In genomic region chr8:9772519-9772840, GRCm38 (mm10) we compare ENCODE assay signal across 8 mouse cellular contexts. TPM values are rescaled to one million over a fixed set of nuclear protein-coding genes. Genes with fewer than 3 reads are reported as not detected.
DNase-seq lines count a peak whose midpoint lies in the region; ATAC-seq lines count a peak whose summit lies in the region.

No protein-coding gene starts in this region.

- WGBS in liver, embryonic 11.5 days, result 14% methylated on average over 6 of the region's 6 CpGs
- WGBS in forebrain, embryonic 11.5 days, result 4% methylated on average over 6 of the region's 6 CpGs
- WGBS in midbrain, embryonic 15.5 days, result under 1% methylated on average over 6 of the region's 6 CpGs

- no peak overlapping the region for H3K4me3 ChIP-seq in liver, embryonic 11.5 days (ENCODE audit: low read depth, low read length)
- peak overlapping the region; percentile 59 for H3K4me3 ChIP-seq in forebrain, embryonic 11.5 days (ENCODE audit: low read depth, low read length)
- peak overlapping the region; percentile 73 for H3K4me3 ChIP-seq in midbrain, embryonic 15.5 days

- H3K9me3 ChIP-seq in liver, embryonic 11.5 days (ENCODE audit: control insufficient read depth, low read length), result no peaks in the 10 kb centered on the region
- no peaks in the 10 kb centered on the region for H3K9me3 ChIP-seq in forebrain, embryonic 11.5 days (ENCODE audit: control insufficient read depth, low read length)
- H3K9me3 ChIP-seq in midbrain, embryonic 15.5 days, result no peaks in the 10 kb centered on the region

- H3K4me2 ChIP-seq in liver, embryonic 11.5 days, result peak overlapping the region; percentile 66
- peak overlapping the region; percentile 95 for H3K4me2 ChIP-seq in forebrain, embryonic 11.5 days (ENCODE audit: low read depth, low read length, severe bottlenecking)
- peak overlapping the region; percentile 95 for H3K4me2 ChIP-seq in midbrain, embryonic 15.5 days

- no peak for DNase-seq in liver, embryonic 11.5 days (ENCODE audit: low spot score)
- DNase-seq in liver, result no peak
- peak; percentile 65 for DNase-seq in forebrain, embryonic 11.5 days (ENCODE audit: low spot score)
- peak; percentile 32 for DNase-seq in layer of hippocampus, adult 8-10 months (ENCODE audit: low spot score in 2 of 2)
- DNase-seq in thymus, postnatal 4 days, result no peak
- no peak for DNase-seq in adrenal gland, postnatal 4 days (ENCODE audit: low spot score in 2 of 2)

- H3K27me3 ChIP-seq in liver, embryonic 11.5 days (replicated peaks; ENCODE audit: control insufficient read depth, insufficient read depth, low read length), result peaks cover 44% of the 10 kb centered on the region
- peaks cover 17% of the 10 kb centered on the region for H3K27me3 ChIP-seq in forebrain, embryonic 11.5 days (ENCODE audit: control insufficient read depth, insufficient read depth, low read length)
- no peaks in the 10 kb centered on the region for H3K27me3 ChIP-seq in midbrain, embryonic 15.5 days (replicated peaks)

- ATAC-seq in liver, embryonic 11.5 days (replicated peaks; ENCODE audit: low FRiP score), result no peak
- peak; percentile 47 for ATAC-seq in forebrain, embryonic 11.5 days (replicated peaks; ENCODE audit: low FRiP score)
- peak; percentile 87 for ATAC-seq in midbrain, embryonic 15.5 days (replicated peaks)
- ATAC-seq in monocyte, adult 5-6 weeks (replicated peaks; ENCODE audit: insufficient number of reproducible peaks, low FRiP score, low TSS enrichment, poor library complexity, severe bottlenecking), result no peak

- no peaks in the 10 kb centered on the region for H3K36me3 ChIP-seq in liver, embryonic 11.5 days (ENCODE audit: control insufficient read depth, insufficient read depth, low read length)
- H3K36me3 ChIP-seq in forebrain, embryonic 11.5 days (ENCODE audit: control insufficient read depth, insufficient read depth, low read length), result no peaks in the 10 kb centered on the region
- H3K36me3 ChIP-seq in midbrain, embryonic 15.5 days (replicated peaks), result no peaks in the 10 kb centered on the region

- no peak overlapping the region for H3K9ac ChIP-seq in liver, embryonic 11.5 days (ENCODE audit: low read depth, low read length)
- peak overlapping the region; percentile 58 for H3K9ac ChIP-seq in forebrain, embryonic 11.5 days (ENCODE audit: low read length)
- H3K9ac ChIP-seq in midbrain, embryonic 15.5 days, result peak overlapping the region; percentile 83

- no peaks in the 10 kb centered on the region for H3K4me1 ChIP-seq in liver, embryonic 11.5 days (replicated peaks; ENCODE audit: control insufficient read depth, insufficient read depth, low read length)
- H3K4me1 ChIP-seq in forebrain, embryonic 11.5 days (replicated peaks; ENCODE audit: control insufficient read depth, insufficient read depth, low read length), result peaks cover 2% of the 10 kb centered on the region; the same call in 1 of the 2 replicates
- peaks cover 18% of the 10 kb centered on the region for H3K4me1 ChIP-seq in midbrain, embryonic 15.5 days

- no peak overlapping the region for H3K27ac ChIP-seq in liver, embryonic 11.5 days (ENCODE audit: low read depth, low read length)
- no peak overlapping the region for H3K27ac ChIP-seq in forebrain, embryonic 11.5 days (ENCODE audit: low read depth, low read length)
- H3K27ac ChIP-seq in midbrain, embryonic 15.5 days, result peak overlapping the region; percentile 94

RNA-seq across cellular contexts. Expression of gene Fam155a, which starts 1.5 kb away (rescaled TPM):
- 0.16 and 0.41 TPM in 2 replicates for polyA plus RNA-seq in liver, embryonic 11.5 days (2014; fragmentation: Nextera tagmentation; extraction: Ambion mirVana)
- polyA plus RNA-seq in forebrain, embryonic 11.5 days (2014; fragmentation: Nextera tagmentation; extraction: Ambion mirVana), result 3.2 and 3.4 TPM in 2 replicates
- total RNA-seq in layer of hippocampus, adult 8-10 months (2022), result 100 to 1,000 TPM; 108 to 119 (median 115) TPM
- 32.8 and 34.1 TPM in 2 replicates for polyA plus RNA-seq in midbrain, embryonic 15.5 days (2015; fragmentation: Nextera tagmentation; extraction: Ambion mirVana)
- not detected in 3 replicates for total RNA-seq in monocyte, adult 5-6 weeks (2017)
- total RNA-seq in adrenal gland, postnatal 4 days (2021), result 10 to 100 TPM; 20.7 to 22.4 TPM

Comparison
In these comparisons a context has a peak if more than half of its experiments do, and no peak if none do; other contexts are left out.
1. ATAC-seq: peak in forebrain, embryonic 11.5 days (single experiment) and midbrain, embryonic 15.5 days (single experiment); none in liver, embryonic 11.5 days (single experiment) and monocyte, adult 5-6 weeks (single experiment).
2. DNase-seq: peak in forebrain, embryonic 11.5 days (single experiment) and layer of hippocampus, adult 8-10 months (2 of 2); none in liver, embryonic 11.5 days (single experiment), liver (single experiment), thymus, postnatal 4 days (single experiment) and adrenal gland, postnatal 4 days (0 of 2).
3. RNA of gene Fam155a, which starts 1.5 kb away (total RNA-seq): 108 to 119 TPM in layer of hippocampus, adult 8-10 months and 20.7 to 22.4 TPM in adrenal gland, postnatal 4 days; not detected in monocyte, adult 5-6 weeks; every median in the first group is over 10 times any median in the second.
4. Peak in every context shown above with its lines, with median percentiles within 50 percentile points of each other: H3K4me2 ChIP-seq.